Mouse (Mus musculus) mouse trophoblast stem cell (cell line): ENCODE results near the gene Gnl3l.

ENCODE experiments used
- in situ Hi-C, 2 experiments: fragments of 300-500 bp; cut with MseI, MboI; formaldehyde crosslinking; loops; 2 replicates in 1 of 2; 3 replicates in 1 of 2; pipeline ENCODE4 v1.15.1; 2025

Gnl3l gene

GRCm38 (mm10) chrX:151016938-151017877, at the start of gene Gnl3l:
Gnl3l (minus strand) TSS chrX:151017322.
- in situ Hi-C loops: no loop called here

GRCm38 (mm10) chrX:151066071-151066666, 49.0 kb upstream of the Gnl3l start:
- in situ Hi-C loops: no loop called here

- in situ Hi-C loops: no loop called here
Observed at GRCm38 (mm10) chrX:151061615-151062299, 44.6 kb upstream of the Gnl3l start.

- in situ Hi-C loops: no loop called here
Observed at GRCm38 (mm10) chrX:151059346-151059745, 42.2 kb upstream of the Gnl3l start.

GRCm38 (mm10) chrX:151055559-151055958, 38.4 kb upstream of the Gnl3l start:
- in situ Hi-C loops: no loop called here

GRCm38 (mm10) chrX:151054489-151054888, 37.4 kb upstream of the Gnl3l start:
- in situ Hi-C loops: no loop called here

- in situ Hi-C loops: no loop called here
Observed at GRCm38 (mm10) chrX:151050337-151050736, 33.2 kb upstream of the Gnl3l start.

GRCm38 (mm10) chrX:151049661-151050215, 32.6 kb upstream of the Gnl3l start:
- in situ Hi-C loops: no loop called here

- in situ Hi-C loops: no loop called here
Observed at GRCm38 (mm10) chrX:151047431-151048058, 30.4 kb upstream of the Gnl3l start.

GRCm38 (mm10) chrX:151046777-151047430, 29.8 kb upstream of the Gnl3l start:
- in situ Hi-C loops: no loop called here

GRCm38 (mm10) chrX:151046321-151046720, 29.2 kb upstream of the Gnl3l start:
- in situ Hi-C loops: no loop called here

GRCm38 (mm10) chrX:151045850-151046249, 28.7 kb upstream of the Gnl3l start, which contains the start of gene Fgd1:
Fgd1 (plus strand) TSS chrX:151046150.
- in situ Hi-C loops: no loop called here

GRCm38 (mm10) chrX:151041223-151041622, 24.1 kb upstream of the Gnl3l start:
- in situ Hi-C loops: no loop called here

- in situ Hi-C loops: no loop called here
Observed at GRCm38 (mm10) chrX:151031400-151031799, 14.3 kb upstream of the Gnl3l start.

GRCm38 (mm10) chrX:151018798-151019197, 1.7 kb upstream of the Gnl3l start:
- in situ Hi-C loops: no loop called here

- in situ Hi-C loops: no loop called here
Observed at GRCm38 (mm10) chrX:151017897-151018296, 775 bp upstream of the Gnl3l start.

GRCm38 (mm10) chrX:150996775-150997174, 20.3 kb downstream of the Gnl3l start:
- in situ Hi-C loops: no loop called here

- in situ Hi-C loops: no loop called here
Observed at GRCm38 (mm10) chrX:150981621-150982020, 35.5 kb downstream of the Gnl3l start.

GRCm38 (mm10) chrX:150975424-150975823, 41.7 kb downstream of the Gnl3l start:
- in situ Hi-C loops: no loop called here

GRCm38 (mm10) chrX:150963027-150963426, 54.1 kb downstream of the Gnl3l start:
- in situ Hi-C loops: loop anchor here in 1 of 2 experiments (10.0 kb wide), 1 partner anchor 152 kb away; no protein-coding TSS in a partner anchor

GRCm38 (mm10) chrX:150960702-150961101, 56.4 kb downstream of the Gnl3l start:
- in situ Hi-C loops: loop anchor here in 1 of 2 experiments (10.0 kb wide), 1 partner anchor 154 kb away; no protein-coding TSS in a partner anchor
